Mouse (Mus musculus): ENCODE results near the gene Lingo2. TPM values are rescaled to one million over a fixed set of nuclear protein-coding genes. Genes with fewer than 3 reads are reported as not detected.
"Not testable (repeated sequence)": the region's sequence is repeated elsewhere in the genome, so short reads cannot be mapped to it uniquely, and the experiment has no call there.

Lingo2 gene
- polyA plus RNA-seq, 1 experiment from 2014 or later: 1.3 TPM

- Histone ChIP-seq H3K9me3 (replicated peaks; ENCODE audit: control insufficient read depth, low read length) (no peaks in the 10 kb centered on the region), H3K4me2 (no peak overlapping the region), H3K4me3 (ENCODE audit: low read depth, low read length) (no peak overlapping the region), H3K27ac (ENCODE audit: low read depth, low read length) (no peak overlapping the region), H3K9ac (ENCODE audit: low read depth, low read length) (no peak overlapping the region), H3K4me1 (ENCODE audit: control insufficient read depth, insufficient read depth, low read length) (no peaks in the 10 kb centered on the region), H3K36me3 (ENCODE audit: control insufficient read depth, insufficient read depth, low read length) (no peaks in the 10 kb centered on the region), H3K27me3 (ENCODE audit: control insufficient read depth, insufficient read depth, low read length) (no peaks in the 10 kb centered on the region)
- 72% methylated on average over 4 of the region's 4 CpGs for WGBS (ENCODE audit: insufficient replicate concordance)
- no peak for ATAC-seq (replicated peaks; ENCODE audit: insufficient number of reproducible peaks, low FRiP score, low TSS enrichment)
These were observed 856.1 kb downstream of the Lingo2 start for GRCm38 (mm10) chr4:36095482-36095881.

GRCm38 (mm10) chr4:36081095-36081852, 870.3 kb downstream of the Lingo2 start:
- Histone ChIP-seq H3K9me3 (replicated peaks; ENCODE audit: control insufficient read depth, low read length) (no peaks in the 10 kb centered on the region), H3K4me1 (ENCODE audit: control insufficient read depth, insufficient read depth, low read length) (no peaks in the 10 kb centered on the region), H3K27ac (ENCODE audit: low read depth, low read length) (no peak overlapping the region), H3K36me3 (ENCODE audit: control insufficient read depth, insufficient read depth, low read length) (no peaks in the 10 kb centered on the region), H3K4me2 (no peak overlapping the region), H3K27me3 (ENCODE audit: control insufficient read depth, insufficient read depth, low read length) (no peaks in the 10 kb centered on the region), H3K9ac (ENCODE audit: low read depth, low read length) (no peak overlapping the region), H3K4me3 (ENCODE audit: low read depth, low read length) (no peak overlapping the region)
- WGBS (ENCODE audit: insufficient replicate concordance): 84% methylated on average over 3 of the region's 3 CpGs
- ATAC-seq (replicated peaks; ENCODE audit: insufficient number of reproducible peaks, low FRiP score, low TSS enrichment): no peak

- Histone ChIP-seq H3K4me1 (ENCODE audit: control insufficient read depth, insufficient read depth, low read length) (no peaks in the 10 kb centered on the region), H3K9ac (ENCODE audit: low read depth, low read length) (no peak overlapping the region), H3K4me2 (no peak overlapping the region), H3K4me3 (ENCODE audit: low read depth, low read length) (no peak overlapping the region), H3K27me3 (ENCODE audit: control insufficient read depth, insufficient read depth, low read length) (no peaks in the 10 kb centered on the region), H3K36me3 (ENCODE audit: control insufficient read depth, insufficient read depth, low read length) (no peaks in the 10 kb centered on the region), H3K9me3 (replicated peaks; ENCODE audit: control insufficient read depth, low read length) (no peaks in the 10 kb centered on the region), H3K27ac (ENCODE audit: low read depth, low read length) (no peak overlapping the region)
- WGBS (ENCODE audit: insufficient replicate concordance): 77% methylated on average over 6 of the region's 6 CpGs
- no peak for ATAC-seq (replicated peaks; ENCODE audit: insufficient number of reproducible peaks, low FRiP score, low TSS enrichment)
These were observed 872.5 kb downstream of the Lingo2 start for GRCm38 (mm10) chr4:36078910-36079525.

- not testable (repeated sequence) for H3K4me3 ChIP-seq (ENCODE audit: low read depth, low read length); H3K27ac ChIP-seq (ENCODE audit: low read depth, low read length); ATAC-seq (replicated peaks; ENCODE audit: insufficient number of reproducible peaks, low FRiP score, low TSS enrichment); H3K9ac ChIP-seq (ENCODE audit: low read depth, low read length); H3K9me3 ChIP-seq (replicated peaks; ENCODE audit: control insufficient read depth, low read length); H3K27me3 ChIP-seq (ENCODE audit: control insufficient read depth, insufficient read depth, low read length); H3K4me1 ChIP-seq (ENCODE audit: control insufficient read depth, insufficient read depth, low read length); H3K4me2 ChIP-seq; H3K36me3 ChIP-seq (ENCODE audit: control insufficient read depth, insufficient read depth, low read length)
- 56% methylated on average over 1 of the region's 1 CpGs for WGBS (ENCODE audit: insufficient replicate concordance)
These were observed 886.8 kb downstream of the Lingo2 start for GRCm38 (mm10) chr4:36064701-36065100.

- H3K27me3 ChIP-seq (ENCODE audit: control insufficient read depth, insufficient read depth, low read length): no peaks in the 10 kb centered on the region
- H3K36me3 ChIP-seq (ENCODE audit: control insufficient read depth, insufficient read depth, low read length): no peaks in the 10 kb centered on the region
- H3K9me3 ChIP-seq (replicated peaks; ENCODE audit: control insufficient read depth, low read length): no peaks in the 10 kb centered on the region
- no peak overlapping the region for H3K9ac ChIP-seq (ENCODE audit: low read depth, low read length)
- no peak overlapping the region for H3K4me3 ChIP-seq (ENCODE audit: low read depth, low read length)
- H3K27ac ChIP-seq (ENCODE audit: low read depth, low read length): no peak overlapping the region
- WGBS (ENCODE audit: insufficient replicate concordance): 72% methylated on average over 6 of the region's 6 CpGs
- no peaks in the 10 kb centered on the region for H3K4me1 ChIP-seq (ENCODE audit: control insufficient read depth, insufficient read depth, low read length)
- H3K4me2 ChIP-seq: no peak overlapping the region
- no peak for ATAC-seq (replicated peaks; ENCODE audit: insufficient number of reproducible peaks, low FRiP score, low TSS enrichment)
These were observed 898.7 kb downstream of the Lingo2 start for GRCm38 (mm10) chr4:36052791-36053376.

GRCm38 (mm10) chr4:36040361-36040760, 911.2 kb downstream of the Lingo2 start:
- no peak overlapping the region for H3K4me2 ChIP-seq
- H3K9ac ChIP-seq (ENCODE audit: low read depth, low read length): no peak overlapping the region
- WGBS (ENCODE audit: insufficient replicate concordance): 80% methylated on average over 3 of the region's 3 CpGs
- H3K36me3 ChIP-seq (ENCODE audit: control insufficient read depth, insufficient read depth, low read length): no peaks in the 10 kb centered on the region
- no peaks in the 10 kb centered on the region for H3K4me1 ChIP-seq (ENCODE audit: control insufficient read depth, insufficient read depth, low read length)
- H3K27me3 ChIP-seq (ENCODE audit: control insufficient read depth, insufficient read depth, low read length): no peaks in the 10 kb centered on the region
- no peak for ATAC-seq (replicated peaks; ENCODE audit: insufficient number of reproducible peaks, low FRiP score, low TSS enrichment)
- no peaks in the 10 kb centered on the region for H3K9me3 ChIP-seq (replicated peaks; ENCODE audit: control insufficient read depth, low read length)
- H3K27ac ChIP-seq (ENCODE audit: low read depth, low read length): no peak overlapping the region
- no peak overlapping the region for H3K4me3 ChIP-seq (ENCODE audit: low read depth, low read length)

GRCm38 (mm10) chr4:36038742-36039141, 912.8 kb downstream of the Lingo2 start:
- no peak for ATAC-seq (replicated peaks; ENCODE audit: insufficient number of reproducible peaks, low FRiP score, low TSS enrichment)
- no peak overlapping the region for H3K27ac ChIP-seq (ENCODE audit: low read depth, low read length)
- no peak overlapping the region for H3K9ac ChIP-seq (ENCODE audit: low read depth, low read length)
- H3K4me2 ChIP-seq: no peak overlapping the region
- no peaks in the 10 kb centered on the region for H3K27me3 ChIP-seq (ENCODE audit: control insufficient read depth, insufficient read depth, low read length)
- no peaks in the 10 kb centered on the region for H3K36me3 ChIP-seq (ENCODE audit: control insufficient read depth, insufficient read depth, low read length)
- H3K4me1 ChIP-seq (ENCODE audit: control insufficient read depth, insufficient read depth, low read length): no peaks in the 10 kb centered on the region
- WGBS (ENCODE audit: insufficient replicate concordance): 81% methylated on average over 2 of the region's 2 CpGs
- H3K4me3 ChIP-seq (ENCODE audit: low read depth, low read length): no peak overlapping the region
- H3K9me3 ChIP-seq (replicated peaks; ENCODE audit: control insufficient read depth, low read length): no peaks in the 10 kb centered on the region

- no peaks in the 10 kb centered on the region for H3K36me3 ChIP-seq (ENCODE audit: control insufficient read depth, insufficient read depth, low read length)
- WGBS (ENCODE audit: insufficient replicate concordance): 77% methylated on average over 5 of the region's 5 CpGs
- no peak for ATAC-seq (replicated peaks; ENCODE audit: insufficient number of reproducible peaks, low FRiP score, low TSS enrichment)
These were observed 919.5 kb downstream of the Lingo2 start for GRCm38 (mm10) chr4:36032039-36032438.

More at GRCm38 (mm10) chr4:36032039-36032438, 919.5 kb downstream of the Lingo2 start:
- H3K4me3 ChIP-seq (ENCODE audit: low read depth, low read length): no peak overlapping the region
- H3K4me1 ChIP-seq (ENCODE audit: control insufficient read depth, insufficient read depth, low read length): no peaks in the 10 kb centered on the region
- no peak overlapping the region for H3K27ac ChIP-seq (ENCODE audit: low read depth, low read length)
- no peak overlapping the region for H3K4me2 ChIP-seq
- H3K9ac ChIP-seq (ENCODE audit: low read depth, low read length): no peak overlapping the region
- H3K27me3 ChIP-seq (ENCODE audit: control insufficient read depth, insufficient read depth, low read length): no peaks in the 10 kb centered on the region
- H3K9me3 ChIP-seq (replicated peaks; ENCODE audit: control insufficient read depth, low read length): no peaks in the 10 kb centered on the region
